Mouse (Mus musculus) left cerebral cortex, postnatal 4 days (tissue): ENCODE results near the gene Fam173a. TPM values are rescaled to one million over a fixed set of nuclear protein-coding genes. Genes with fewer than 3 reads are reported as not detected.

Experiments
- DNase-seq: peaks from one replicate; pipeline ENCODE4 v3.0.0-alpha.2; 2022
- intact Hi-C: fragments of 180-260 bp; cut with DNase I; formaldehyde crosslinking; loops from one replicate; pipeline ENCODE4 v1.15.1; 2025
- total RNA-seq, 2 experiments: library from RNA; stranded (reverse); gene quantifications; 2 replicates each; pipeline ENCODE4 v1.2.3; 2021

The Fam173a gene
- total RNA-seq, 2 experiments from 2014 or later = 50.6 to 61.1 TPM

GRCm38 (mm10) chr17:25802825-25803517 lies 10.3 kb upstream of the Fam173a start:
- intact Hi-C loops = loop anchor here (5.0 kb wide), 1 partner anchor 71 kb away; no protein-coding TSS in a partner anchor
- peak; percentile 83 for DNase-seq

- intact Hi-C loops = loop anchor here (5.0 kb wide), 1 partner anchor 69 kb away; no protein-coding TSS in a partner anchor
- DNase-seq = peak; percentile 56
These were observed 8.3 kb upstream of the Fam173a start for GRCm38 (mm10) chr17:25801029-25801428.

- peak; percentile 91 for DNase-seq
- intact Hi-C loops = loop anchor here (5.0 kb wide), 1 partner anchor 320 kb away; no protein-coding TSS in a partner anchor
These were observed 4.3 kb upstream of the Fam173a start, which contains the start of gene Metrn for GRCm38 (mm10) chr17:25796951-25797369. Metrn (minus strand) TSS chr17:25797136.

- peak; percentile 41 for DNase-seq
- intact Hi-C loops = loop anchor here (5.0 kb wide), 1 partner anchor 319 kb away; no protein-coding TSS in a partner anchor
These were observed 3.6 kb upstream of the Fam173a start for GRCm38 (mm10) chr17:25796211-25796771.

GRCm38 (mm10) chr17:25795609-25796092 lies 3.0 kb upstream of the Fam173a start, which contains the start of gene AC134908.4:
AC134908.4 (minus strand) TSS chr17:25795659.
- peak; percentile 60 for DNase-seq
- intact Hi-C loops = loop anchor here (5.0 kb wide), 1 partner anchor 318 kb away; no protein-coding TSS in a partner anchor

GRCm38 (mm10) chr17:25794998-25795397 lies 2.3 kb upstream of the Fam173a start:
- intact Hi-C loops = loop anchor here (5.0 kb wide), 1 partner anchor 318 kb away; no protein-coding TSS in a partner anchor
- no peak for DNase-seq

GRCm38 (mm10) chr17:25794197-25794596 lies 1.5 kb upstream of the Fam173a start:
- intact Hi-C loops = no loop called here
- peak; percentile 44 for DNase-seq

- intact Hi-C loops = no loop called here
- peak; percentile 84 for DNase-seq
These were observed 716 bp downstream of the Fam173a start for GRCm38 (mm10) chr17:25791843-25792527.

GRCm38 (mm10) chr17:25791320-25791842 lies 1.3 kb downstream of the Fam173a start:
- DNase-seq = no peak

GRCm38 (mm10) chr17:25786781-25787504 lies 5.8 kb downstream of the Fam173a start:
- no peak for DNase-seq
- intact Hi-C loops = no loop called here

More at GRCm38 (mm10) chr17:25791320-25791842, 1.3 kb downstream of the Fam173a start:
- intact Hi-C loops = no loop called here

GRCm38 (mm10) chr17:25786280-25786679 lies 6.4 kb downstream of the Fam173a start, which contains the start of gene Ccdc78:
Ccdc78 (plus strand) TSS chr17:25786580.
- intact Hi-C loops = no loop called here
- no peak for DNase-seq

- intact Hi-C loops = no loop called here
- peak; percentile 98 for DNase-seq
These were observed 7.4 kb downstream of the Fam173a start, which contains the start of gene Haghl for GRCm38 (mm10) chr17:25785281-25785745. Haghl (minus strand) TSS chr17:25785673.

- intact Hi-C loops = no loop called here
- DNase-seq = no peak
These were observed 8.7 kb downstream of the Fam173a start for GRCm38 (mm10) chr17:25783861-25784574.

- intact Hi-C loops = no loop called here
- DNase-seq = no peak
These were observed 9.6 kb downstream of the Fam173a start for GRCm38 (mm10) chr17:25783086-25783485.

- no peak for DNase-seq
- intact Hi-C loops = no loop called here
These were observed 11.4 kb downstream of the Fam173a start for GRCm38 (mm10) chr17:25781339-25781738.

GRCm38 (mm10) chr17:25777948-25778347 lies 14.8 kb downstream of the Fam173a start:
- no peak for DNase-seq
- intact Hi-C loops = no loop called here

- DNase-seq = no peak
- intact Hi-C loops = no loop called here
These were observed 17.2 kb downstream of the Fam173a start for GRCm38 (mm10) chr17:25775318-25776062.

GRCm38 (mm10) chr17:25773549-25774120 lies 19.1 kb downstream of the Fam173a start, which contains the start of gene Narfl:
Narfl (plus strand) TSS chr17:25773776.
- intact Hi-C loops = no loop called here
- DNase-seq = peak; percentile 99
